Mouse (Mus musculus): ENCODE measurements around the gene Zbtb11. TPM values are rescaled to one million over a fixed set of nuclear protein-coding genes. Genes with fewer than 3 reads are reported as not detected.
"Not testable (repeated sequence)": the region's sequence is repeated elsewhere in the genome, so short reads cannot be mapped to it uniquely, and the experiment has no call there.

The Zbtb11 gene
- total RNA-seq, 1 experiment = 24.3 TPM

DNA sequence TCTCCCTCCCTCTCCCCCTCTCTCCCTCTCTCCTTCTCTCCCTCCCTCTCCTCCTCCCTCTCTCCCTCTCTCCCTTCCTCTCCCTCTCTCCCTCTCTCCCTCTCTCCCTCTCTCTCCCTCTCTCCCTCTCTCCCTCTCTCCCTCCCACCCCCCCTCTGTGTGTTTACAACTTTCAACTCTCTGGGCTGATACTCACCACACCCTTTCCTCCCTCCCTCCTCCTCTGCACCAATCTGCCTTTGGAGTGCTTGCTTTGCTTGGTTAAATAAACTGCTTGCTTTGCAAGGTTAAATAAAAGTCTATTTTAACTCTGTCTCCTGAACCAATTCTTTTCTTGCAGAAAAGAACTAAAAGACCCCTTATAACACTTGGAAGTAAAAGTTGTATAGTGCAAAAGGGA, 20.9 kb upstream of the Zbtb11 start:
- TF ChIP-seq MAFK (IDR thresholded peaks at IDR 0.05; ENCODE audit: insufficient read depth, low read depth, low read length) = no peak
- TF ChIP-seq ZNF384 (IDR thresholded peaks at IDR 0.05; ENCODE audit: low read depth, low read length) = no peak
- no peak for TF ChIP-seq HCFC1 (IDR thresholded peaks at IDR 0.05; ENCODE audit: borderline replicate concordance, insufficient read depth, low read length)
- TF ChIP-seq CHD2 (IDR thresholded peaks at IDR 0.05; ENCODE audit: low read depth, low read length) = no peak
- no peak for TF ChIP-seq ZC3H11A (IDR thresholded peaks at IDR 0.05; ENCODE audit: borderline replicate concordance, low read depth, low read length)
- Histone ChIP-seq H3K36me3 (ENCODE audit: control insufficient read depth, insufficient read depth, low read length, poor library complexity, severe bottlenecking) (no peaks in the 10 kb centered on the region), H3K4me1 (ENCODE audit: control insufficient read depth in 2 of 2, insufficient read depth in 2 of 2, low read length in 2 of 2, poor library complexity in 1 of 2) (no peaks in the 10 kb centered on the region), H3K9ac (ENCODE audit: insufficient read depth, low read depth, low read length, poor library complexity, severe bottlenecking) (no peak overlapping the region), H3K9me3 (ENCODE audit: control insufficient read depth, insufficient read depth, low read depth, low read length) (no peaks in the 10 kb centered on the region), H3K27ac (ENCODE audit: insufficient read depth, low read depth, low read length, poor library complexity, severe bottlenecking) (no peak overlapping the region), H3K4me3 (ENCODE audit: insufficient read depth in 1 of 2, low read depth in 1 of 2, low read length in 2 of 2, poor library complexity in 1 of 2, severe bottlenecking in 1 of 2) (no peak overlapping the region)
- no peak for DNase-seq (ENCODE audit: low read depth, low spot score)
- in situ Hi-C loops (cut with MboI; ENCODE audit: low sequenced_read_pairs in 2 of 2, unreplicated experiment in 2 of 2) = no loop called here

GRCm38 (mm10) chr16:55954196-55954595, 19.5 kb upstream of the Zbtb11 start:
- H3K4me3 ChIP-seq (ENCODE audit: insufficient read depth in 1 of 2, low read depth in 1 of 2, low read length in 2 of 2, poor library complexity in 1 of 2, severe bottlenecking in 1 of 2); H3K27ac ChIP-seq (ENCODE audit: insufficient read depth, low read depth, low read length, poor library complexity, severe bottlenecking); H3K36me3 ChIP-seq (ENCODE audit: control insufficient read depth, insufficient read depth, low read length, poor library complexity, severe bottlenecking); DNase-seq (ENCODE audit: low read depth, low spot score); H3K9me3 ChIP-seq (ENCODE audit: control insufficient read depth, insufficient read depth, low read depth, low read length); in situ Hi-C loops (cut with MboI; ENCODE audit: low sequenced_read_pairs in 2 of 2, unreplicated experiment in 2 of 2); H3K4me1 ChIP-seq (ENCODE audit: control insufficient read depth in 2 of 2, insufficient read depth in 2 of 2, low read length in 2 of 2, poor library complexity in 1 of 2); H3K9ac ChIP-seq (ENCODE audit: insufficient read depth, low read depth, low read length, poor library complexity, severe bottlenecking): not testable (repeated sequence)

- DNase-seq (ENCODE audit: low read depth, low spot score); H3K4me3 ChIP-seq (ENCODE audit: insufficient read depth in 1 of 2, low read depth in 1 of 2, low read length in 2 of 2, poor library complexity in 1 of 2, severe bottlenecking in 1 of 2); H3K27ac ChIP-seq (ENCODE audit: insufficient read depth, low read depth, low read length, poor library complexity, severe bottlenecking); H3K9me3 ChIP-seq (ENCODE audit: control insufficient read depth, insufficient read depth, low read depth, low read length); H3K9ac ChIP-seq (ENCODE audit: insufficient read depth, low read depth, low read length, poor library complexity, severe bottlenecking); H3K4me1 ChIP-seq (ENCODE audit: control insufficient read depth in 2 of 2, insufficient read depth in 2 of 2, low read length in 2 of 2, poor library complexity in 1 of 2); in situ Hi-C loops (cut with MboI; ENCODE audit: low sequenced_read_pairs in 2 of 2, unreplicated experiment in 2 of 2): not testable (repeated sequence)
- peaks cover 11% of the 10 kb centered on the region for H3K36me3 ChIP-seq (ENCODE audit: control insufficient read depth, insufficient read depth, low read length, poor library complexity, severe bottlenecking)
Measured at GRCm38 (mm10) chr16:55963068-55963467, 10.6 kb upstream of the Zbtb11 start.

- in situ Hi-C loops (cut with MboI; ENCODE audit: low sequenced_read_pairs in 2 of 2, unreplicated experiment in 2 of 2) = no loop called here
- no peak overlapping the region for H3K9ac ChIP-seq (ENCODE audit: insufficient read depth, low read depth, low read length, poor library complexity, severe bottlenecking)
- no peak overlapping the region for H3K4me3 ChIP-seq (ENCODE audit: insufficient read depth in 1 of 2, low read depth in 1 of 2, low read length in 2 of 2, poor library complexity in 1 of 2, severe bottlenecking in 1 of 2)
- peaks cover 14% of the 10 kb centered on the region for H3K36me3 ChIP-seq (ENCODE audit: control insufficient read depth, insufficient read depth, low read length, poor library complexity, severe bottlenecking)
- no peaks in the 10 kb centered on the region for H3K9me3 ChIP-seq (ENCODE audit: control insufficient read depth, insufficient read depth, low read depth, low read length)
- TF ChIP-seq CHD2 (IDR thresholded peaks at IDR 0.05; ENCODE audit: low read depth, low read length) (no peak), HCFC1 (IDR thresholded peaks at IDR 0.05; ENCODE audit: borderline replicate concordance, insufficient read depth, low read length) (no peak), ZNF384 (IDR thresholded peaks at IDR 0.05; ENCODE audit: low read depth, low read length) (peak; percentile 76), MAFK (IDR thresholded peaks at IDR 0.05; ENCODE audit: insufficient read depth, low read depth, low read length) (no peak), ZC3H11A (IDR thresholded peaks at IDR 0.05; ENCODE audit: borderline replicate concordance, low read depth, low read length) (no peak)
- DNase-seq (ENCODE audit: low read depth, low spot score) = no peak
- H3K27ac ChIP-seq (ENCODE audit: insufficient read depth, low read depth, low read length, poor library complexity, severe bottlenecking) = no peak overlapping the region
- peaks cover 0 to 2% of the 10 kb centered on the region in 2 experiments; a peak in 1 of 4 replicates for H3K4me1 ChIP-seq (ENCODE audit: control insufficient read depth in 2 of 2, insufficient read depth in 2 of 2, low read length in 2 of 2, poor library complexity in 1 of 2)
Measured at GRCm38 (mm10) chr16:55964126-55964949, 9.3 kb upstream of the Zbtb11 start.

- peak within 1 kb of the TSS; percentile 100 for H3K9ac ChIP-seq (ENCODE audit: insufficient read depth, low read depth, low read length, poor library complexity, severe bottlenecking)
- H3K9me3 ChIP-seq (ENCODE audit: control insufficient read depth, insufficient read depth, low read depth, low read length) = no peaks in the 10 kb centered on the region
- H3K27ac ChIP-seq (ENCODE audit: insufficient read depth, low read depth, low read length, poor library complexity, severe bottlenecking) = peak within 1 kb of the TSS; percentile 84
- peak; percentile 92 for DNase-seq (ENCODE audit: low read depth, low spot score)
- peak within 1 kb of the TSS; percentile 96 to 99 for H3K4me3 ChIP-seq (ENCODE audit: insufficient read depth in 1 of 2, low read depth in 1 of 2, low read length in 2 of 2, poor library complexity in 1 of 2, severe bottlenecking in 1 of 2)
- peaks cover 0 to 2% of the 10 kb centered on the region in 2 experiments; a peak in 1 of 4 replicates for H3K4me1 ChIP-seq (ENCODE audit: control insufficient read depth in 2 of 2, insufficient read depth in 2 of 2, low read length in 2 of 2, poor library complexity in 1 of 2)
- TF ChIP-seq CHD2 (IDR thresholded peaks at IDR 0.05; ENCODE audit: low read depth, low read length) = no peak
- TF ChIP-seq ZC3H11A (IDR thresholded peaks at IDR 0.05; ENCODE audit: borderline replicate concordance, low read depth, low read length) = no peak
- TF ChIP-seq HCFC1 (IDR thresholded peaks at IDR 0.05; ENCODE audit: borderline replicate concordance, insufficient read depth, low read length) = peak; percentile 75; the same call in 1 of the 2 replicates
- in situ Hi-C loops (cut with MboI; ENCODE audit: low sequenced_read_pairs in 2 of 2, unreplicated experiment in 2 of 2) = no loop called here
- peaks cover 32% of the 10 kb centered on the region for H3K36me3 ChIP-seq (ENCODE audit: control insufficient read depth, insufficient read depth, low read length, poor library complexity, severe bottlenecking)
Measured at GRCm38 (mm10) chr16:55966212-55966871, 7.3 kb upstream of the Zbtb11 start, which contains the start of gene Rpl24. Gene Rpl24, plus strand, starts transcription at chr16:55966275.

Data from ES-E14 (cell line).